Mouse (Mus musculus): ENCODE data around the gene Arhgap44. TPM values are rescaled to one million over a fixed set of nuclear protein-coding genes. Genes with fewer than 3 reads are reported as not detected.

Arhgap44 gene
- total RNA-seq (2014; rRNA removed) = 40.7 and 43.1 TPM in 2 replicates
- 21.3 and 23.0 TPM in 2 replicates for polyA plus RNA-seq (2015; fragmentation: Nextera tagmentation; extraction: Ambion mirVana)

- ATAC-seq = peak; percentile 92
- Histone ChIP-seq H3K4me1 (ENCODE audit: insufficient read depth, low read length) (peaks cover 11% of the 10 kb centered on the region; the same call in 1 of the 2 replicates), H3K36me3 (ENCODE audit: insufficient read depth, low read length) (no peaks in the 10 kb centered on the region), H3K4me3 (ENCODE audit: low read length) (peak within 1 kb of the TSS; percentile 95), H3K9ac (replicated peaks; ENCODE audit: low read length) (peak within 1 kb of the TSS; percentile 92), H3K4me2 (ENCODE audit: low read depth, low read length) (peak within 1 kb of the TSS; percentile 89), H3K9me3 (ENCODE audit: low read length) (no peaks in the 10 kb centered on the region), H3K27me3 (ENCODE audit: insufficient read depth, low read length) (no peaks in the 10 kb centered on the region), H3K27ac (peak within 1 kb of the TSS; percentile 83)
- TF ChIP-seq CTCF (IDR thresholded peaks at IDR 0.05; ENCODE audit: low read depth) = no peak
- peak; percentile 80 for DNase-seq (ENCODE audit: low spot score)
- under 1% methylated on average over 27 of the region's 27 CpGs for WGBS
These were observed at the start of gene Arhgap44 for GRCm38 (mm10) chr11:65162767-65163120. Gene Arhgap44, minus strand, starts transcription at chr11:65162961.

GRCm38 (mm10) chr11:65211701-65212100 is 48.9 kb upstream of the Arhgap44 start:
- Histone ChIP-seq H3K4me3 (ENCODE audit: low read length) (no peak overlapping the region), H3K27ac (no peak overlapping the region), H3K4me1 (ENCODE audit: insufficient read depth, low read length) (no peaks in the 10 kb centered on the region), H3K4me2 (ENCODE audit: low read depth, low read length) (no peak overlapping the region), H3K9ac (replicated peaks; ENCODE audit: low read length) (no peak overlapping the region), H3K36me3 (ENCODE audit: insufficient read depth, low read length) (no peaks in the 10 kb centered on the region), H3K27me3 (ENCODE audit: insufficient read depth, low read length) (no peaks in the 10 kb centered on the region), H3K9me3 (ENCODE audit: low read length) (no peaks in the 10 kb centered on the region)
- DNase-seq (ENCODE audit: low spot score) = no peak
- no peak for ATAC-seq
- TF ChIP-seq CTCF (IDR thresholded peaks at IDR 0.05; ENCODE audit: low read depth) = no peak
- 83% methylated on average over 6 of the region's 6 CpGs for WGBS

- H3K36me3 ChIP-seq (ENCODE audit: insufficient read depth, low read length) = no peaks in the 10 kb centered on the region
- H3K4me3 ChIP-seq (ENCODE audit: low read length) = no peak overlapping the region
- H3K27me3 ChIP-seq (ENCODE audit: insufficient read depth, low read length) = no peaks in the 10 kb centered on the region
- TF ChIP-seq CTCF (IDR thresholded peaks at IDR 0.05; ENCODE audit: low read depth) = no peak
- DNase-seq (ENCODE audit: low spot score) (no peak), ATAC-seq (no peak)
- no peaks in the 10 kb centered on the region for H3K9me3 ChIP-seq (ENCODE audit: low read length)
- 57% methylated on average over 6 of the region's 6 CpGs for WGBS
- no peak overlapping the region for H3K4me2 ChIP-seq (ENCODE audit: low read depth, low read length)
- no peak overlapping the region for H3K27ac ChIP-seq
- H3K9ac ChIP-seq (replicated peaks; ENCODE audit: low read length) = no peak overlapping the region
- H3K4me1 ChIP-seq (ENCODE audit: insufficient read depth, low read length) = no peaks in the 10 kb centered on the region
These were observed 46.7 kb upstream of the Arhgap44 start for GRCm38 (mm10) chr11:65209441-65209840.

DNA sequence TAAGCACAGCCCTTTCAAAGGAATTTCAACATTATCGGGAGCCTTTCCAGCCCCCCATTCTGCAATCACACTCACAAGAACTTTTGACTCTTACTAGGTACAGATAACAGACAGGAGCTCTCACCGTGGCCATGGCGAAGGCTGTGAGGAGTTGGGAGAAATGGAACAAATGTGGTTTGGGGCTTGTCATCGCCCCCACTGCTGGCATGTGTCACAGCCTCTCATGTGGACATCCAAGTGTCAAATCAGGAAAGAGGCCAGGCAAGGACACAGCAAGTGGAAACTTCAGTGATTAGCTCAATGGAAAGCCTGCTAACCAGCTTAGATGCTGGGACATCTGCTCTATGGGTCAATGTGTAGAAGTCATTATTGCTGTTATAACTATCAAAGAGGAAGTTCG is 42.5 kb upstream of the Arhgap44 start:
- Histone ChIP-seq H3K27me3 (ENCODE audit: insufficient read depth, low read length) (no peaks in the 10 kb centered on the region), H3K27ac (no peak overlapping the region), H3K4me2 (ENCODE audit: low read depth, low read length) (no peak overlapping the region), H3K9ac (replicated peaks; ENCODE audit: low read length) (no peak overlapping the region), H3K4me3 (ENCODE audit: low read length) (no peak overlapping the region), H3K36me3 (ENCODE audit: insufficient read depth, low read length) (no peaks in the 10 kb centered on the region), H3K4me1 (ENCODE audit: insufficient read depth, low read length) (no peaks in the 10 kb centered on the region), H3K9me3 (ENCODE audit: low read length) (no peaks in the 10 kb centered on the region)
- peak; percentile 15 for DNase-seq (ENCODE audit: low spot score)
- no peak for TF ChIP-seq CTCF (IDR thresholded peaks at IDR 0.05; ENCODE audit: low read depth)
- 66% methylated on average over 5 of the region's 5 CpGs for WGBS
- no peak for ATAC-seq

GRCm38 (mm10) chr11:65204651-65205050 is 41.9 kb upstream of the Arhgap44 start:
- DNase-seq (ENCODE audit: low spot score) = peak; percentile 25
- Histone ChIP-seq H3K4me2 (ENCODE audit: low read depth, low read length) (no peak overlapping the region), H3K36me3 (ENCODE audit: insufficient read depth, low read length) (no peaks in the 10 kb centered on the region), H3K4me3 (ENCODE audit: low read length) (no peak overlapping the region), H3K9me3 (ENCODE audit: low read length) (no peaks in the 10 kb centered on the region), H3K27ac (no peak overlapping the region), H3K4me1 (ENCODE audit: insufficient read depth, low read length) (no peaks in the 10 kb centered on the region), H3K27me3 (ENCODE audit: insufficient read depth, low read length) (no peaks in the 10 kb centered on the region), H3K9ac (replicated peaks; ENCODE audit: low read length) (no peak overlapping the region)
- no peak for TF ChIP-seq CTCF (IDR thresholded peaks at IDR 0.05; ENCODE audit: low read depth)
- WGBS = 59% methylated on average over 13 of the region's 13 CpGs
- no peak for ATAC-seq

DNA sequence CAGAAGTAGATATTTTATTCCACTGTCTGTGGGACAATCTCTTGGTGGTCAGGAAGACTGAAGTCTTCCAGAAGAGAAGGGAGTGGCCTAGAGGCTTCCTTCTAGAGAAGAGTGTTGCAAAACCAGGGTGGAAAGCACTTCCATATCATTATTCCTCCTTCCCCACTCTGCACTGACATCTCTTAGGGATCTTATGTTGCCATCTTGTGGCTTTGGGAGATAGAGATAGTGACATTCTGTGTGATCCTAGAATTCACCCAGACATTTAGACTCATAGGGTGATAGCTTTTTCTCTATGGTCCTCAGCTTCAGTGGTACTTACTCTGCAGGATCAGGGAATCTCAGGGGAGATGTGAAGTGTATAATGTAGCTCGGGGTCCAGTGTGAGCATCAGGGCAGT is 40.3 kb upstream of the Arhgap44 start:
- no peaks in the 10 kb centered on the region for H3K4me1 ChIP-seq (ENCODE audit: insufficient read depth, low read length)
- H3K27ac ChIP-seq = no peak overlapping the region
- H3K9me3 ChIP-seq (ENCODE audit: low read length) = no peaks in the 10 kb centered on the region
- H3K36me3 ChIP-seq (ENCODE audit: insufficient read depth, low read length) = no peaks in the 10 kb centered on the region
- no peaks in the 10 kb centered on the region for H3K27me3 ChIP-seq (ENCODE audit: insufficient read depth, low read length)
- WGBS = 80% methylated on average over 1 of the region's 1 CpGs
- ATAC-seq (no peak), DNase-seq (ENCODE audit: low spot score) (peak; percentile 18)
- H3K9ac ChIP-seq (replicated peaks; ENCODE audit: low read length) = no peak overlapping the region
- no peak overlapping the region for H3K4me3 ChIP-seq (ENCODE audit: low read length)
- H3K4me2 ChIP-seq (ENCODE audit: low read depth, low read length) = no peak overlapping the region
- peak; percentile 43 for TF ChIP-seq CTCF (IDR thresholded peaks at IDR 0.05; ENCODE audit: low read depth)

- Histone ChIP-seq H3K4me2 (ENCODE audit: low read depth, low read length) (no peak overlapping the region), H3K9ac (replicated peaks; ENCODE audit: low read length) (no peak overlapping the region), H3K27me3 (ENCODE audit: insufficient read depth, low read length) (no peaks in the 10 kb centered on the region), H3K4me3 (ENCODE audit: low read length) (no peak overlapping the region), H3K36me3 (ENCODE audit: insufficient read depth, low read length) (no peaks in the 10 kb centered on the region), H3K27ac (no peak overlapping the region), H3K9me3 (ENCODE audit: low read length) (no peaks in the 10 kb centered on the region), H3K4me1 (ENCODE audit: insufficient read depth, low read length) (no peaks in the 10 kb centered on the region)
- no peak for TF ChIP-seq CTCF (IDR thresholded peaks at IDR 0.05; ENCODE audit: low read depth)
- whole genome bisulfite sequencing = 27% methylated on average over 5 of the region's 5 CpGs
- ATAC-seq = no peak
- DNase-seq (ENCODE audit: low spot score) = no peak
These were observed 39.5 kb upstream of the Arhgap44 start for GRCm38 (mm10) chr11:65202236-65202635.

Data from hindbrain, postnatal 0 days (tissue).